10 mouse cellular contexts compared by ENCODE assay signal in the genomic region with DNA sequence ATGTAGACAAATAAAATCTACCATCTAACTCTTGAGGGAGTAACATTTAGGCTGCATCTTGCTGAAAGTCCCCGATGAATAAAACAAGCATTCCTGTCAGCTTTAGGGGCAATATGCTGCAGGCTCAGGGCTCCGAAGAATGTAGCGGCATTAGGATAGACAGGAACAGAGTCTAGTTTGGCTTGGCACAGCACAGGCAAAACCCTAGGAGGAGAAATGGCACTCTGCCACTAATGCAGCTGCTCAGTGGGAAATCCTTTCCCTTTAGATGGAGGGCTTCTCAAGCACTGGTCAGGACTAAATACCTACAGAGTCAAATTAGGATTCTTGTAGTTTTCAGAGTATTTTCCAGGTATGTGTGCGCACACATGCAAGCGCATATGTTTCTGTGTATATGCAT.
DNase-seq lines count a peak whose midpoint lies in the region; ATAC-seq and TF ChIP-seq lines count a peak whose summit lies in the region.
"Had no signal": no experiment of that assay in that cellular context is flagged by ENCODE, and none has a peak within 500 bp of the region (broad histone marks: within the 10 kb centered on the region; RNA-seq: fewer than 3 reads in every experiment).

No protein-coding gene starts in this region.

- TF ChIP-seq POLR2A in liver, adult 2 months (IDR thresholded peaks at IDR 0.05; ENCODE audit: extremely low read depth, insufficient read depth, low read length), result no peak

- no peak overlapping the region for H3K27ac ChIP-seq in heart, embryonic 10.5 days
- no peak overlapping the region for H3K27ac ChIP-seq in liver, adult 2 months (replicated peaks; ENCODE audit: insufficient read depth, low read depth, low read length)
- no peak overlapping the region for H3K27ac ChIP-seq in liver, embryonic 12.5 days
- H3K27ac ChIP-seq in intestine, postnatal 0 days (ENCODE audit: low read depth, low read length), result no peak overlapping the region
- H3K27ac ChIP-seq: lung, embryonic 15.5 days had no signal

- no peaks in the 10 kb centered on the region for H3K4me1 ChIP-seq in heart, embryonic 10.5 days
- H3K4me1 ChIP-seq in liver, adult 2 months (ENCODE audit: control insufficient read depth, insufficient read depth, low read length), result no peaks in the 10 kb centered on the region
- H3K4me1 ChIP-seq in liver, embryonic 12.5 days, result no peaks in the 10 kb centered on the region
- no peaks in the 10 kb centered on the region for H3K4me1 ChIP-seq in intestine, postnatal 0 days (replicated peaks; ENCODE audit: control insufficient read depth, insufficient read depth, low read length)

- no peaks in the 10 kb centered on the region for H3K9me3 ChIP-seq in heart, embryonic 10.5 days
- no peaks in the 10 kb centered on the region for H3K9me3 ChIP-seq in liver, embryonic 12.5 days (replicated peaks)
- no peaks in the 10 kb centered on the region for H3K9me3 ChIP-seq in intestine, postnatal 0 days (ENCODE audit: control insufficient read depth)
- H3K9me3 ChIP-seq: lung, embryonic 15.5 days had no signal

- no peaks in the 10 kb centered on the region for H3K27me3 ChIP-seq in heart, embryonic 10.5 days (ENCODE audit: insufficient read depth, poor library complexity, severe bottlenecking)
- no peaks in the 10 kb centered on the region for H3K27me3 ChIP-seq in liver, adult 2 months (ENCODE audit: control insufficient read depth, insufficient read depth, low read length)
- no peaks in the 10 kb centered on the region for H3K27me3 ChIP-seq in liver, embryonic 12.5 days (replicated peaks)
- H3K27me3 ChIP-seq in intestine, postnatal 0 days (replicated peaks; ENCODE audit: control insufficient read depth, insufficient read depth, low read length), result no peaks in the 10 kb centered on the region
- H3K27me3 ChIP-seq: lung, embryonic 15.5 days had no signal

- WGBS in heart, embryonic 10.5 days, result 92% methylated on average over 5 of the region's 5 CpGs
- WGBS in liver, adult 2 months, result 64% methylated on average over 5 of the region's 5 CpGs
- WGBS in liver, embryonic 12.5 days (ENCODE audit: insufficient replicate concordance), result 82% methylated on average over 5 of the region's 5 CpGs
- 77% methylated on average over 5 of the region's 5 CpGs for WGBS in intestine, postnatal 0 days

- no peak overlapping the region for H3K4me3 ChIP-seq in heart, embryonic 10.5 days
- no peak overlapping the region for H3K4me3 ChIP-seq in liver, adult 2 months (ENCODE audit: insufficient read depth, low read depth, low read length)
- no peak overlapping the region for H3K4me3 ChIP-seq in liver, embryonic 12.5 days
- no peak overlapping the region for H3K4me3 ChIP-seq in intestine, postnatal 0 days (ENCODE audit: low read depth, low read length)
- H3K4me3 ChIP-seq: lung, embryonic 15.5 days had no signal

- H3K36me3 ChIP-seq in heart, embryonic 10.5 days, result no peaks in the 10 kb centered on the region
- H3K36me3 ChIP-seq in liver, adult 2 months (ENCODE audit: control insufficient read depth, insufficient read depth, low read length), result no peaks in the 10 kb centered on the region
- no peaks in the 10 kb centered on the region for H3K36me3 ChIP-seq in liver, embryonic 12.5 days
- no peaks in the 10 kb centered on the region for H3K36me3 ChIP-seq in intestine, postnatal 0 days (ENCODE audit: control insufficient read depth, insufficient read depth)
- H3K36me3 ChIP-seq: lung, embryonic 15.5 days had no signal

- H3K79me2 ChIP-seq in liver, adult 2 months (ENCODE audit: control insufficient read depth, insufficient read depth, low read length), result no peaks in the 10 kb centered on the region

- DNase-seq in heart, postnatal 4 days, result peak; percentile 49
- DNase-seq in heart, embryonic 10.5 days (ENCODE audit: low spot score), result no peak
- peak; percentile 26 for DNase-seq in liver, adult 2 months (ENCODE audit: extremely low read depth, low read depth, low spot score)
- peak; percentile 83 for DNase-seq in cerebellum, adult 11 months
- DNase-seq in cerebellum, adult 9-11 months, result peak; percentile 90
- DNase-seq: kidney, adult 2 months; thymus, adult 18-20 months had no signal

- H3K9ac ChIP-seq in liver, adult 2 months (ENCODE audit: low read depth, low read length), result no peak overlapping the region
- no peak overlapping the region for H3K9ac ChIP-seq in liver, embryonic 12.5 days
- no peak overlapping the region for H3K9ac ChIP-seq in intestine, postnatal 0 days (ENCODE audit: low read depth, low read length)
- H3K9ac ChIP-seq: lung, embryonic 15.5 days had no signal

- no peak for TF ChIP-seq CTCF in liver, adult 2 months (IDR thresholded peaks at IDR 0.05; ENCODE audit: low read depth, low read length)
- TF ChIP-seq CTCF in intestine, postnatal 0 days (IDR thresholded peaks at IDR 0.05; ENCODE audit: low read depth), result no peak

- ATAC-seq in liver, embryonic 12.5 days, result no peak
- ATAC-seq in intestine, postnatal 0 days, result no peak

- no peak overlapping the region for H3K4me2 ChIP-seq in liver, embryonic 12.5 days
- H3K4me2 ChIP-seq in intestine, postnatal 0 days (replicated peaks; ENCODE audit: low read depth), result no peak overlapping the region
- H3K4me2 ChIP-seq: lung, embryonic 15.5 days had no signal
